29 mouse cellular contexts compared by ENCODE assay signal in genomic region chr15:83282397-83282796, GRCm38 (mm10). TPM values are rescaled to one million over a fixed set of nuclear protein-coding genes. Genes with fewer than 3 reads are reported as not detected.
DNase-seq lines count a peak whose midpoint lies in the region; ATAC-seq and TF ChIP-seq lines count a peak whose summit lies in the region.
"Had no signal": no experiment of that assay in that cellular context is flagged by ENCODE, and none has a peak within 500 bp of the region (broad histone marks: within the 10 kb centered on the region; RNA-seq: fewer than 3 reads in every experiment).

No protein-coding gene starts in this region.

- WGBS in intestine, embryonic 14.5 days, result 71% methylated on average over 5 of the region's 5 CpGs
- 75% methylated on average over 5 of the region's 5 CpGs for WGBS in intestine, postnatal 0 days
- WGBS in small intestine, adult 2 months, result 85% methylated on average over 5 of the region's 5 CpGs
- WGBS in stomach, postnatal 0 days, result 71% methylated on average over 5 of the region's 5 CpGs
- 72% methylated on average over 5 of the region's 5 CpGs for WGBS in hindbrain, postnatal 0 days

- peak overlapping the region; percentile 64; the same call in 1 of the 2 replicates for H3K27ac ChIP-seq in intestine, embryonic 14.5 days (ENCODE audit: low read depth)
- H3K27ac ChIP-seq in intestine, postnatal 0 days (ENCODE audit: low read depth, low read length), result no peak overlapping the region; the same call in 1 of the 2 replicates
- H3K27ac ChIP-seq in MEL (ENCODE audit: control insufficient read depth, low read depth, low read length), result no peak overlapping the region
- H3K27ac ChIP-seq in small intestine, adult 2 months (ENCODE audit: insufficient read depth, low read depth, low read length), result peak overlapping the region; percentile 85; the same call in 1 of the 2 replicates
- H3K27ac ChIP-seq in stomach, postnatal 0 days (replicated peaks), result peak overlapping the region; percentile 87; the same call in 1 of the 2 replicates
- no peak overlapping the region for H3K27ac ChIP-seq in hindbrain, postnatal 0 days
- H3K27ac ChIP-seq: embryonic facial prominence, embryonic 13.5 days; embryonic facial prominence, embryonic 15.5 days; forebrain, embryonic 10.5 days; forebrain, embryonic 12.5 days had no signal

- no peak for DNase-seq in intestine, embryonic 14.5 days (ENCODE audit: low spot score)
- no peak for DNase-seq in MEL (ENCODE audit: low read depth, low spot score)
- no peak for DNase-seq in stomach, postnatal 0 days (ENCODE audit: low spot score)
- no peak for DNase-seq in spleen, postnatal 4 days (ENCODE audit: low spot score in 2 of 2)
- no peak for DNase-seq in urinary bladder, postnatal 36 days (ENCODE audit: low spot score in 2 of 2)
- no peak for DNase-seq in hindbrain, postnatal 0 days (ENCODE audit: low spot score)
- DNase-seq: adrenal gland, adult 8-10 months; adrenal gland, postnatal 14 days; adrenal gland, postnatal 36 days; B cell, adult 2 months; cerebellum, adult 11-12 months; cerebellum, adult 8-10 months; cerebellum, adult 9-11 months; cerebellum, postnatal 14 days; cerebellum, postnatal 36 days; embryo, embryonic 11 days had no signal

- TF ChIP-seq RAD21 in MEL (IDR thresholded peaks at IDR 0.05; ENCODE audit: low read depth, low read length), result no peak

- TF ChIP-seq EP300 in MEL (IDR thresholded peaks at IDR 0.05; ENCODE audit: low read depth in 1 of 2, low read length in 2 of 2), result no peak
- TF ChIP-seq EP300 in stomach, postnatal 0 days (optimal IDR thresholded peaks at IDR 0.05), result no peak

- no peak overlapping the region for H3K9ac ChIP-seq in intestine, embryonic 14.5 days (ENCODE audit: low read length)
- no peak overlapping the region for H3K9ac ChIP-seq in intestine, postnatal 0 days (ENCODE audit: low read depth, low read length)
- H3K9ac ChIP-seq in MEL (ENCODE audit: control insufficient read depth, low read depth, low read length, poor library complexity, severe bottlenecking), result no peak overlapping the region
- H3K9ac ChIP-seq in stomach, postnatal 0 days (ENCODE audit: low read length), result no peak overlapping the region
- H3K9ac ChIP-seq in hindbrain, postnatal 0 days (replicated peaks; ENCODE audit: low read length), result no peak overlapping the region
- H3K9ac ChIP-seq: embryonic facial prominence, embryonic 13.5 days; embryonic facial prominence, embryonic 15.5 days; forebrain, embryonic 12.5 days had no signal

- H3K79me2 ChIP-seq in MEL (ENCODE audit: control insufficient read depth, insufficient read depth, low read length, poor library complexity), result no peaks in the 10 kb centered on the region

- no peak for TF ChIP-seq CTCF in intestine, postnatal 0 days (IDR thresholded peaks at IDR 0.05; ENCODE audit: low read depth)
- TF ChIP-seq CTCF in MEL (IDR thresholded peaks at IDR 0.05 in 2 of 3, conservative IDR thresholded peaks at IDR 0.05 in 1 of 3; ENCODE audit: control insufficient read depth in 1 of 3, insufficient read depth in 1 of 3, low read depth in 2 of 3, low read length in 3 of 3, poor library complexity in 1 of 3, severe bottlenecking in 1 of 3), result no peak
- no peak for TF ChIP-seq CTCF in small intestine, adult 2 months (IDR thresholded peaks at IDR 0.05; ENCODE audit: extremely low read depth, insufficient read length, insufficient replicate concordance, low read depth, low read length)
- TF ChIP-seq CTCF in stomach, postnatal 0 days (IDR thresholded peaks at IDR 0.05; ENCODE audit: low read depth), result no peak
- no peak for TF ChIP-seq CTCF in hindbrain, postnatal 0 days (IDR thresholded peaks at IDR 0.05; ENCODE audit: low read depth)

- no peak overlapping the region for H3K4me2 ChIP-seq in intestine, embryonic 14.5 days (ENCODE audit: low read length)
- no peak overlapping the region for H3K4me2 ChIP-seq in intestine, postnatal 0 days (replicated peaks; ENCODE audit: low read depth)
- no peak overlapping the region for H3K4me2 ChIP-seq in stomach, postnatal 0 days (replicated peaks; ENCODE audit: low read depth)
- no peak overlapping the region for H3K4me2 ChIP-seq in hindbrain, postnatal 0 days (ENCODE audit: low read depth, low read length)
- H3K4me2 ChIP-seq: embryonic facial prominence, embryonic 13.5 days; embryonic facial prominence, embryonic 15.5 days; forebrain, embryonic 12.5 days had no signal

- ATAC-seq in intestine, embryonic 14.5 days (replicated peaks; ENCODE audit: low FRiP score, low TSS enrichment, low read depth), result no peak
- no peak for ATAC-seq in intestine, postnatal 0 days
- no peak for ATAC-seq in stomach, postnatal 0 days (ENCODE audit: low FRiP score, low TSS enrichment)
- no peak for ATAC-seq in hindbrain, postnatal 0 days
- ATAC-seq: activated CD4-positive, CD25-positive, alpha-beta regulatory T cell, adult 4 months; CD4-positive, CD25-positive, alpha-beta regulatory T cell, adult 4 months; forebrain, embryonic 14.5 days; forebrain, embryonic 16.5 days had no signal

- H3K4me3 ChIP-seq in intestine, embryonic 14.5 days (ENCODE audit: low read depth, low read length), result no peak overlapping the region
- no peak overlapping the region for H3K4me3 ChIP-seq in intestine, postnatal 0 days (ENCODE audit: low read depth, low read length)
- no peak overlapping the region for H3K4me3 ChIP-seq in MEL (ENCODE audit: control insufficient read depth in 1 of 2, insufficient read depth in 1 of 2, low read depth in 2 of 2, low read length in 2 of 2)
- H3K4me3 ChIP-seq in small intestine, adult 2 months (ENCODE audit: low read depth, low read length), result no peak overlapping the region
- no peak overlapping the region for H3K4me3 ChIP-seq in stomach, postnatal 0 days (ENCODE audit: low read depth, low read length)
- no peak overlapping the region for H3K4me3 ChIP-seq in hindbrain, postnatal 0 days (ENCODE audit: low read length)
- H3K4me3 ChIP-seq: embryonic facial prominence, embryonic 13.5 days; embryonic facial prominence, embryonic 15.5 days; erythroblast, embryonic 14.5 days; forebrain, embryonic 10.5 days; forebrain, embryonic 12.5 days had no signal

- H3K27me3 ChIP-seq in intestine, embryonic 14.5 days (replicated peaks; ENCODE audit: control insufficient read depth, insufficient read depth, low read length), result no peaks in the 10 kb centered on the region
- H3K27me3 ChIP-seq in intestine, postnatal 0 days (replicated peaks; ENCODE audit: control insufficient read depth, insufficient read depth, low read length), result no peaks in the 10 kb centered on the region
- H3K27me3 ChIP-seq in MEL (ENCODE audit: control insufficient read depth in 1 of 2, insufficient read depth in 2 of 2, low read length in 2 of 2), result no peaks in the 10 kb centered on the region; a peak in 1 of 4 replicates
- H3K27me3 ChIP-seq in small intestine, adult 2 months (ENCODE audit: control insufficient read depth, insufficient read depth, low read length), result no peaks in the 10 kb centered on the region
- H3K27me3 ChIP-seq in stomach, postnatal 0 days (ENCODE audit: control insufficient read depth, insufficient read depth, low read length), result no peaks in the 10 kb centered on the region
- H3K27me3 ChIP-seq in hindbrain, postnatal 0 days (ENCODE audit: insufficient read depth, low read length), result no peaks in the 10 kb centered on the region
- H3K27me3 ChIP-seq: embryonic facial prominence, embryonic 13.5 days; embryonic facial prominence, embryonic 15.5 days; forebrain, embryonic 12.5 days had no signal

- H3K9me3 ChIP-seq in intestine, embryonic 14.5 days (ENCODE audit: control insufficient read depth, low read length), result 0 out of 2 replicates have a peak, but pooled peaks cover 3% of the 10 kb centered on the region
- no peaks in the 10 kb centered on the region for H3K9me3 ChIP-seq in intestine, postnatal 0 days (ENCODE audit: control insufficient read depth)
- H3K9me3 ChIP-seq in MEL (replicated peaks; ENCODE audit: insufficient read depth, low read length), result no peaks in the 10 kb centered on the region
- H3K9me3 ChIP-seq in stomach, postnatal 0 days (ENCODE audit: control insufficient read depth, low read length), result no peaks in the 10 kb centered on the region
- no peaks in the 10 kb centered on the region for H3K9me3 ChIP-seq in hindbrain, postnatal 0 days (ENCODE audit: low read length)
- H3K9me3 ChIP-seq: embryonic facial prominence, embryonic 13.5 days; embryonic facial prominence, embryonic 15.5 days; G1E had no signal

- H3K36me3 ChIP-seq in intestine, embryonic 14.5 days (ENCODE audit: control insufficient read depth, insufficient read depth, low read length), result no peaks in the 10 kb centered on the region
- H3K36me3 ChIP-seq in intestine, postnatal 0 days (ENCODE audit: control insufficient read depth, insufficient read depth), result no peaks in the 10 kb centered on the region
- H3K36me3 ChIP-seq in MEL (ENCODE audit: control insufficient read depth in 1 of 2, insufficient read depth in 2 of 2, low read length in 2 of 2), result no peaks in the 10 kb centered on the region
- no peaks in the 10 kb centered on the region for H3K36me3 ChIP-seq in small intestine, adult 2 months (ENCODE audit: control insufficient read depth, insufficient read depth, low read length)
- no peaks in the 10 kb centered on the region for H3K36me3 ChIP-seq in stomach, postnatal 0 days (ENCODE audit: control insufficient read depth, insufficient read depth, low read length)
- no peaks in the 10 kb centered on the region for H3K36me3 ChIP-seq in hindbrain, postnatal 0 days (ENCODE audit: insufficient read depth, low read length)
- H3K36me3 ChIP-seq: embryonic facial prominence, embryonic 13.5 days; embryonic facial prominence, embryonic 15.5 days; forebrain, embryonic 10.5 days; forebrain, embryonic 12.5 days; G1E had no signal

- TF ChIP-seq POLR2A in MEL (IDR thresholded peaks at IDR 0.05; ENCODE audit: control insufficient read depth in 1 of 2, insufficient read depth in 1 of 2, low read depth in 1 of 2, low read length in 2 of 2, poor library complexity in 1 of 2), result no peak
- no peak for TF ChIP-seq POLR2A in small intestine, adult 2 months (IDR thresholded peaks at IDR 0.05; ENCODE audit: low read depth, low read length)

- H3K4me1 ChIP-seq in intestine, embryonic 14.5 days (replicated peaks; ENCODE audit: control insufficient read depth, insufficient read depth, low read length), result no peaks in the 10 kb centered on the region
- no peaks in the 10 kb centered on the region for H3K4me1 ChIP-seq in intestine, postnatal 0 days (replicated peaks; ENCODE audit: control insufficient read depth, insufficient read depth, low read length)
- no peaks in the 10 kb centered on the region for H3K4me1 ChIP-seq in MEL (ENCODE audit: control insufficient read depth in 1 of 2, insufficient read depth in 2 of 2, low read length in 2 of 2)
- no peaks in the 10 kb centered on the region; the same call in 1 of the 2 replicates for H3K4me1 ChIP-seq in small intestine, adult 2 months (ENCODE audit: control insufficient read depth, insufficient read depth, insufficient read length, low read length)
- H3K4me1 ChIP-seq in stomach, postnatal 0 days (replicated peaks; ENCODE audit: control insufficient read depth, insufficient read depth), result no peaks in the 10 kb centered on the region
- H3K4me1 ChIP-seq in hindbrain, postnatal 0 days (ENCODE audit: insufficient read depth, low read length), result no peaks in the 10 kb centered on the region
- H3K4me1 ChIP-seq: embryonic facial prominence, embryonic 15.5 days; forebrain, embryonic 10.5 days; forebrain, embryonic 12.5 days had no signal

RNA-seq across cellular contexts. Expression of gene A4galt, which starts 30.8 kb away (rescaled TPM):
- polyA plus RNA-seq in intestine, embryonic 14.5 days (2014; fragmentation: Nextera tagmentation; extraction: Ambion mirVana), result 3.3 and 3.4 TPM in 2 replicates
- polyA plus RNA-seq in intestine, postnatal 0 days (2015; fragmentation: Nextera tagmentation; extraction: Ambion mirVana), result 8.1 and 8.6 TPM in 2 replicates
- not detected in 2 replicates for total RNA-seq in MEL (2012; rRNA removed)
- polyA plus RNA-seq in MEL (2012; ENCODE audit: insufficient read depth in 1 of 2, insufficient read length in 2 of 2, low read depth in 1 of 2, low replicate concordance in 2 of 2, missing spikeins in 1 of 2), result not detected
- polyA plus RNA-seq in small intestine, adult 2 months (2012; rRNA removed), result 9.7 and 16.7 TPM in 2 replicates
- 23.0 and 24.4 TPM in 2 replicates for polyA plus RNA-seq in stomach, postnatal 0 days (2015; fragmentation: Nextera tagmentation; extraction: Ambion mirVana)
- 7.1 and 14.8 TPM in 2 replicates for total RNA-seq in hindbrain, postnatal 0 days (2014; rRNA removed)
- polyA plus RNA-seq in hindbrain, postnatal 0 days (2015; fragmentation: Nextera tagmentation; extraction: Ambion mirVana), result 6.7 and 7.1 TPM in 2 replicates
- total RNA-seq: common myeloid progenitor, adult 5-6 weeks had no signal
- polyA plus RNA-seq: activated CD4-positive, CD25-positive, alpha-beta regulatory T cell, adult 4 months; CD4-positive, CD25-positive, alpha-beta regulatory T cell, adult 4 months; erythroblast, embryonic 14.5 days; G1E had no signal

Comparison
In these comparisons a context has a peak if more than half of its experiments do, and no peak if none do; other contexts are left out.
1. H3K27ac ChIP-seq: peak in intestine, embryonic 14.5 days (single experiment), small intestine, adult 2 months (single experiment) and stomach, postnatal 0 days (single experiment); none in intestine, postnatal 0 days (single experiment), MEL (single experiment) and hindbrain, postnatal 0 days (single experiment).